16 mouse cellular contexts compared by ENCODE assay signal in genomic region chr1:178992503-178992902, GRCm38 (mm10).
DNase-seq lines count a peak whose midpoint lies in the region; ATAC-seq and TF ChIP-seq lines count a peak whose summit lies in the region.
"Had no signal": no experiment of that assay in that cellular context is flagged by ENCODE, and none has a peak within 500 bp of the region (broad histone marks: within the 10 kb centered on the region; RNA-seq: fewer than 3 reads in every experiment).

No protein-coding gene starts in this region.

- H3K27ac ChIP-seq in midbrain, embryonic 13.5 days = no peak overlapping the region
- H3K27ac ChIP-seq: embryonic facial prominence, embryonic 13.5 days; hindbrain, embryonic 13.5 days; liver, embryonic 12.5 days; neural tube, embryonic 13.5 days had no signal

- no peak overlapping the region for H3K9ac ChIP-seq in midbrain, embryonic 13.5 days (replicated peaks)
- H3K9ac ChIP-seq: embryonic facial prominence, embryonic 13.5 days; hindbrain, embryonic 13.5 days; liver, embryonic 12.5 days; neural tube, embryonic 13.5 days had no signal

- TF ChIP-seq CTCF in lung, adult 2 months (IDR thresholded peaks at IDR 0.05; ENCODE audit: insufficient read depth, low read length) = no peak

- 79% methylated on average over 3 of the region's 3 CpGs for WGBS in lung, adult 2 months
- WGBS in midbrain, embryonic 13.5 days = 92% methylated on average over 3 of the region's 3 CpGs

- no peak overlapping the region for H3K4me3 ChIP-seq in lung, adult 2 months (replicated peaks; ENCODE audit: extremely low read depth, low read depth, low read length)
- no peak overlapping the region for H3K4me3 ChIP-seq in midbrain, embryonic 13.5 days (replicated peaks)
- H3K4me3 ChIP-seq: embryonic facial prominence, embryonic 13.5 days; hindbrain, embryonic 13.5 days; liver, embryonic 12.5 days; megakaryocyte, embryonic 14.5 days; neural tube, embryonic 13.5 days had no signal

- ATAC-seq in midbrain, embryonic 13.5 days = no peak
- ATAC-seq: intestine, postnatal 0 days; liver, embryonic 12.5 days; lung, postnatal 0 days had no signal

- no peaks in the 10 kb centered on the region for H3K27me3 ChIP-seq in midbrain, embryonic 13.5 days
- H3K27me3 ChIP-seq: embryonic facial prominence, embryonic 13.5 days; liver, embryonic 12.5 days; megakaryocyte, embryonic 14.5 days; neural tube, embryonic 13.5 days had no signal

- DNase-seq in heart, adult 18-20 months = peak; percentile 6 to 33
- DNase-seq in heart, adult 9 months (ENCODE audit: low spot score in 2 of 2) = no peak
- peak; percentile 39 for DNase-seq in adrenal gland, postnatal 25 days
- peak; percentile 94 for DNase-seq in brain, adult 2 months (ENCODE audit: low read depth, low spot score)
- peak; percentile 90 to 93 for DNase-seq in cerebellum, postnatal 14 days
- DNase-seq in lung, adult 2 months = no peak
- DNase-seq: right cerebral cortex, postnatal 4 days; thymus, adult 2 months had no signal

- H3K4me1 ChIP-seq in lung, adult 2 months (ENCODE audit: control insufficient read depth, insufficient read depth, low read length) = no peaks in the 10 kb centered on the region
- H3K4me1 ChIP-seq in midbrain, embryonic 13.5 days (replicated peaks) = peaks cover 12% of the 10 kb centered on the region
- H3K4me1 ChIP-seq: megakaryocyte, embryonic 14.5 days had no signal

- H3K4me2 ChIP-seq in midbrain, embryonic 13.5 days (replicated peaks) = no peak overlapping the region
- H3K4me2 ChIP-seq: embryonic facial prominence, embryonic 13.5 days; hindbrain, embryonic 13.5 days; liver, embryonic 12.5 days; neural tube, embryonic 13.5 days had no signal

- H3K9me3 ChIP-seq in midbrain, embryonic 13.5 days = no peaks in the 10 kb centered on the region
- H3K9me3 ChIP-seq: embryonic facial prominence, embryonic 13.5 days; hindbrain, embryonic 13.5 days; liver, embryonic 12.5 days; neural tube, embryonic 13.5 days had no signal

- TF ChIP-seq POLR2A in lung, adult 2 months (IDR thresholded peaks at IDR 0.05; ENCODE audit: borderline replicate concordance, extremely low read depth, low read depth, low read length) = no peak

- H3K36me3 ChIP-seq in midbrain, embryonic 13.5 days = no peaks in the 10 kb centered on the region
- H3K36me3 ChIP-seq: embryonic facial prominence, embryonic 13.5 days; hindbrain, embryonic 13.5 days; liver, embryonic 12.5 days; neural tube, embryonic 13.5 days had no signal

Comparison
In these comparisons a context has a peak if more than half of its experiments do, and no peak if none do; other contexts are left out.
1. DNase-seq: peak in heart, adult 18-20 months (2 of 2), adrenal gland, postnatal 25 days (single experiment), brain, adult 2 months (single experiment) and cerebellum, postnatal 14 days (2 of 2); none in heart, adult 9 months (0 of 2) and lung, adult 2 months (single experiment).